Mouse (Mus musculus) adrenal gland, adult 18-20 months (tissue): ENCODE measurements around the gene Slc9a8. TPM values are rescaled to one million over a fixed set of nuclear protein-coding genes. Genes with fewer than 3 reads are reported as not detected.
"Not testable (repeated sequence)": the region's sequence is repeated elsewhere in the genome, so short reads cannot be mapped to it uniquely, and the experiment has no call there.

Experiments used
- DNase-seq, 2 experiments: peaks; one replicate each; pipeline ENCODE4 v3.0.0; 2021 to 2022; ENCODE audit warnings: low spot score in 2 of 2
- long read RNA-seq, 2 experiments: library from polyadenylated mRNA; stranded (forward); transcript quantifications; one replicate each; pipeline ENCODE4 v2.0.0; 2021
- total RNA-seq, 2 experiments: library from RNA; stranded (reverse); gene quantifications; 1 replicate in 1 of 2; 2 replicates in 1 of 2; pipeline ENCODE4 v1.2.3; 2021

Gene Slc9a8
- 10 to 100 TPM; 32.6 to 33.1 TPM for total RNA-seq
- long read RNA-seq, experiment 1, full-length matches to known transcripts = 3 of 16 reads
- long read RNA-seq, experiment 1, partial matches to known transcripts = 11 of 16 reads
- long read RNA-seq, experiment 1, other reads (novel, unspliced or antisense) = 2 of 16 reads
- long read RNA-seq, experiment 2, full-length matches to known transcripts = 3 of 30 reads
- long read RNA-seq, experiment 2, partial matches to known transcripts = 24 of 30 reads
- long read RNA-seq, experiment 2, other reads (novel, unspliced or antisense) = 3 of 30 reads

DNA sequence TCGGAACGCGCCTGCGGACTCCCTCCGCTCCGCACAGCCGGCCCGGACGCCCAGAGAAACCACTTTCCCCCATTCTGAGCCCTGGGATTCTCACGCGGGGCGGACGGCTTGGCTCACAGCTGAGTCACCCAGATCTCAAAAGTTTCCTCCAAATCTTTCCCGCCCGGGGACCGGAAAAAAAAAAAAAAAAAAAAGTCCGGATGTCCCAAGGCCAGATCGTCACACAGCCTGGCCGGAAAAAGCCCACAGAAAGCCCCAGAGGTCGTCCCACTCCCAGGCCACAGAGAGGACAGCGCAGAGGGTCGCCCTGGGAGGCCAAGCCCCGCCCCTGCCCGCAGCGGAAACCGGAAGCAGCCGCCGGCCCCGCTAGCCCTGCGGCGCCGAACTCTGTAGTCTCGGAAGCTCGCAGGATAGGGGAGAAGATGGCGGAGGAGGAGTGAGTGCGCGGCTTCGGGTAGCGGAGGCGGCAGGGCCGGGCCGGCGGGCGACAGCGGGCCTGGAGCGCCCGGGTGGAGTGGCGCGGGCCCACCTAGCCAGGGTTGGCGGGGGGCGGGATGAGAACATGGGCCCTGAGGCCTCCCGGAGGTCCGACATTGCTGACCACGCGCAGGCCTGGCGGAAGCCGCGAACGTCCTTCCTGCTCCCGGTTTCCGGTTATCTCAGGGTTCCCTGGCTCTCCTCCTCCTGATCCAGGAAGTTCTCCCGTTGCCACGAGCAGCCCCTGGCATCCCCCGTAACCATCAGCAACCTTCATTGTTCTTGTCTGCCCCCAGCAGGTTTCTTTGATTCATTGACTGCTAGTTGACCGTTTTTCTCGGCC, at the start of gene Slc9a8:
Slc9a8 (plus strand) TSS at position 383 of the 820 bp plus-strand sequence.
- peak; percentile 94 to 95 for DNase-seq

DNA sequence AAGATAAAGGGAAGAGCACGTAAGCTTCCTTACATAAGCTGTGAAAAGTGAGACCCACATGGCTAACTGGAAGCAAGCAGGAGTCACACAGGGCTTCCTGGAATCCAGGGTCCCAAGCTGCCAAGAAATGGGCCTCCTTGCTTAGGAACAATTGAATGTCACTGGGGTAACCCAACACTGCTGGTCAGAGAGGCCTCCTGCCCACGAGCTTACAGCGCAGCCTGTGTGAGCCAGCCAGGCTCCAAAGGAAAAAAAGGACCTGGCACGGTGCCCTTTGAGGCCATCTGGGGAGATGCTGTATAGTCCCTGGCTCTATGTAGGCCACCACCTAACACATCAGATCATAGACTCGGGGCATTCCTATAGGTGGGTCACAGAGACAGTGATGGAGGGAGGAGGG, 48.2 kb upstream of the Slc9a8 start:
- no peak for DNase-seq

DNA sequence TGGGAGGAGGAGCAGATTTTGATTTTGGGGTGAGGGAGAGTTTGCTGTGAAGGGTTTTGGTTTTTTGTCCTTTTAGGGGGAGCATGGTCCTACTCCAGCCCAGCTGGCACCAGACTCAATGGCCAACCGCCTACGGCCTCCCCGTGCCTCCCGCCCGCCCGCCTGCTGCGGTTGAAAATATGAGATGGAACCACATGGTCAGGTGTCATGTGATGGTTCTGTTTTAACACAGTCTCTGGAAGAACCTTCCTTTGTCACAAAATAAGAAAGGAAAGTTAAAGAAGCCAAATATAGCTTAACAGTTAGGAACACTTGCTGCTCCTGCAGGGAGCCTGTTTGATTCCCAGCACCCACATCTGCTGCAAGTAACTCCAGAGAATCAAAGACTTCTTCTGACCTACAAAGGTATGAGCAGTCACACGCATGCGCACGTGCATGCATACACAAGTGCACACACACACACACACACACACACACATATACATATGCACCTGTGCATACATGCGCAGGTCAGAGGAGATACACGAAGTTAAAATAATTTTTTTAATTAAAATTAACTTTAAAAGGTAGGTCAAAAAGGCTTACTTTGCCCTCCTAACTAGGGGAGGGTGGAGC, 47.2 kb upstream of the Slc9a8 start:
- no peak for DNase-seq

DNA sequence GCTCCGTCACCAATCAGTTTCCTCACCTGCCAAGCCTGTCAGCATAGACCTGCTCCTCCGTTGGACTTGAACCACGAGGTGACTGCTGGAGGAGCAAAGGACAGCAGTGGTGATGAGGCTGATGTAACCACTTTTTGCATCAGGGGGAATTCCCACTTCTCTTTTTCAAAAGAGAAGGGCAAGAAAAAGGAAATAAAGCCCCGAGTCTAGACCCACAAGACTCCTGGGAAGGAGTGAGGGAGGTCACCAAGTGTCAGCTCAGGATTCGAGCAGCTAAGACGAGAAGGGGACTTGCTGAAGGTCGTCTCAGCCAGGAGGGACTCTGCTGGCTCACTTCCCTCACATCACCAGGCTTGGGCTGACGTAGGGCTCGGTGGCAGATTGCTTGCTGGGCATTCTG, 46.4 kb upstream of the Slc9a8 start:
- no peak for DNase-seq

DNA sequence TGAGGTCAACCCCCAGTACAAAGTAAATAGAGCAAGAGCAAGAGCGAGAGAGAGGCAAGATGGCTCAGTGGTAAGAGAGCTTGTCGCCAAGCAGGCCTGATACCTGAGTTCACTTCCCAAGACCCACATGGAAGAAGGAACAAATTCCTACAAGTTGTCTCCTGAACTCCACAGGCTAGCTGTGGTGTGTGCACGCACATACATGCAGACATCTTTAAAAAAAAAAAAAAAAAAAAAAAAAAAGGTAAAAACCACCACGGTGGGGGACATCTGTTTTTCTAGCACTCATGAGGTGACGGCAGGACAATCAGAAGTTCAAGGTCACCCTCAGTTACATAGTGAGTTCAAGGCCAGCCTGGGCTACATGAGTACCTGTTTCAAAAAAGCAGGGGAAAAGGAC, 45.8 kb upstream of the Slc9a8 start:
- no peak for DNase-seq

DNA sequence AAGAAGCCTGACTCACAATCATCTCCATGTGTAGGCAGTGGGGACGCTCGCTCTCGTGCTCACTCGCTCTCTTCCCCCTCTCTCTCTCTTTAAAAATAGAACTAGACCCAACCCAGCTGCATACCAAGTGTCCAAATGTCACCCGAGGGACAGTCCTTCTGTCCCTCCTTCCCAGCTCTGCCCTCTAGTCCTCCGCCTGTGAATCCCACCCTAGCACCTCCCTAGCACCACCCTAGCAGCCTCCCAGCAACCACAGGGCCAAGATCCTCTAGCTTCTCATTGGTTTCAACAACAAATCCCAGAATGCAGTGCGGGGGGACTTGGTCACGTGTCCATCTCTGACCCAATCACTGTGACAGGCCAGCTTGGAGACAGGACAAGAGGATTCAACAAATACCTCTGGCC, 45.4 kb upstream of the Slc9a8 start:
- DNase-seq = no peak

DNA sequence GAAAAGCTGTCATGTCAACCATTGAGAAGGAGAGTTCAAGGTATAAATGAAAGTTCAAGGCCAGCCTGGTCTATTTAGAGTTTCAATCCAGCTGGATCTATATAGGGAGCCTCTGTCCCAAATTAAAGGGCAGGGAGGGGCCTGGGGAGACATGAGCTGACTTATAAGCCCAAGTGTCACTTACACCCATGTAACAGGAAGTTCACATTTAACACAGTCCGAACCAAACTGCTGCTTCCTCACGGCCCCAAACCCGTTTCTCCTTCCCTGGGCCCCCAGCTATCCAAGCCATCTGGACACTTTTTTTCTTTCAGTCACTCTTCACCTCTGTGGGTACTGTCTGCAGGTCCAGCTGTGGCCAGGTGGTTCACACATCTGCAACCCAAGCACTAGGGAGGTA, 43.8 kb upstream of the Slc9a8 start:
- no peak for DNase-seq

DNA sequence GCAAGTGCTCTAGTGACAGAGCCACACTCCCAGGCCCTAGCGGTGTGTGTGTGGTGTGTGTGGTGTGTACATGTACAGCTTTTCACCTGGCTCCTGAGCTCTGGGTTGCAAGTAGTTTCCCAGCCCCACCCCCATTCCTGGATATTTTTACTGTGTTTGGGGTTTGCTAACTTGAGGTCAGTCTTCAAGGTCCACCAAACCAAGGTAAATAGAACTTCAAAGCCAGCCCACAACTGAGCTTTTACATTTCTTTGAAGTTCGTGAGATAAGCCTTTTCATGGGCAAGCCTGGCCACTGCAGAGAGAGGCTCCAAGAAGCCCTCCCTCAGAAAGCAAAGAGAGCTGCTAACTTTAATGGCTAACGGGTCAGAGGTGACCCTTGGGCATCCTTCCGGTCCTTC, 42.5 kb upstream of the Slc9a8 start:
- DNase-seq = no peak

DNA sequence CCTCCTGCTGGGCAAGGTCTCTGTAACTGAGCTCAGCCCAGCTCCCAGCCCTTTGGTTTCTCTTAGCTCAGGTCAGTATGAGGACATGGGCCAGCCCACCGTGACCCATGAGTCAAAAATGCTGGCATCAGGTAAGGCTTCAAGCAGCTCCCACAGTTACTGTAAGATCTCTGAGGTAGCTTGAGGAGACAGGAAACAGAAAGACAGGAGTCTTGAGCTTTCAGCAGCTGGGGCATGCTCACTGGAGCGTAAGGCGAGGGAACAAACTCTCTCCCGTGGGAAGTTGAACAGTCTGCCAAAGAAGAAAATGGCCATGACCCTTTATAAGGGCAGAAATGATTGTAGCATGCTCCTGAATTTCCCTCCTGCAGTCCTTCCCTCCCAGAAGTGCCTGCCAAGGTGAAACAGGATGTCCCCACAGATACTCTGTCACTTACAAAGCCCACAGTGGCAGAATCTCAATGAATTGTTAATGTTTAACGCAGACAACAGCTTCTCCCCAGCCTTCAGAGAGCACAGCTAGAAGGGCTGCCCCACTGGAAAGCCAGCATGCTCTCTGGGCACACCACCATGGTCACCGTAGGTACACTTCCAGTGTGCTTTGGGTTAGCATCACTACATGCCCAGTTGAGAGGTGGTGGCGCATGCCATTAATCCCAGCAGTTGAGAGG, 40.8 kb upstream of the Slc9a8 start:
- no peak for DNase-seq

DNA sequence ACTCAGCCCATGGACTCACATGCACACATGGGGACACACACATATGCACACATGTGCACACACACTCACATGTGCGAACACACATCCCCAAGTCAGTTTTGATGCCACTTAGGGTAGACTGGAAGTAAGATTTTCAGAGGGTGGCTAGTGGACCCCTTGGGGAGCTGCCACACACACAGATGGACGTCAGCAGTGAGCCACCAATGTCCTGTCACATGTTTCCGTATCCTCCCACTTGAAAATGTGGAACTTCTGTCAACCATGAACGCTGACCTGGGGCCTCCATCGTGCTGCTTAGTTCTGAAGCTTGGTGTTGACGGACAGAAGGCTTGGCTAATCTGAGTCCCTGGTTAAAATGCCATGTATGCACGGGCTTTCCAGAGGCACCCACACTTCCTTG, 39.9 kb upstream of the Slc9a8 start:
- no peak for DNase-seq

DNA sequence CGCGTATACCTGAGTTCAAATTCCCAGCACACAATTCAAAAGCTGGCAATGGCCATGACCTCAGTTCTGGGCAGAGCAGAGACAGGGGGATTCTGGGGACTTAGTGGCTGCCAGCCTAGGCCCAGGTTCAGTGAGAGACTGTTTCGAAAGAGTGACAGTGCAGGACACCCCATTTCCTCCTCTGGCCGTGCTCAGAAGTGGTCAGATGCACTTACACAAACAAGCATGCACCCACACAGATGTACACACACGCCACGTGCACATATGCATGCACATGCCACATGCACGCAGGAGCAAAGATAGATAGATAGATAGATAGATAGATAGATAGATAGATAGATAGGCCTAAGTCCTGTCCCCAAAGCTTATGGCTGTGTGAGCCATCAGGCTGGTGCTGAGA, 39.1 kb upstream of the Slc9a8 start:
- DNase-seq = no peak

DNA sequence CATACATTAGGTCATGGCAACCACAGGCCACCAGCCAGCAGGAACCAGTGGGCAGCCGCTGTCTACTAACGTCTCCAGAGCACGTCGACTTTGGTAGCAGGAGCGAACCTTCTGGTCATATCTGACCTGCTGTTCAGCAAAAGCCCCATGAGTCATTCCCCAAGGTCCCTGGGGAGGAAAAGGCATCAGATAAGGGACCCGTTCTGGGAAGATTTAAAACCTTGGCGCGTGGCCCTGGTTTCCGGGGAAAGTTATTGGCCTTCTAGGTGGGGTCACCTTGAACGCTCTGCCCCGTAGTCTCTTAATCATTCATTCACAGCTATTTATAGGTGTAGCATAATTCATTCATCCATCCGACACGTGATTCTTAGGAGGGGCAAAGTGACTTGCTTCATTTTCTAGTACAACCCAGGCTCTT, 37.8 kb upstream of the Slc9a8 start:
- peak; percentile 81 to 89 for DNase-seq

DNA sequence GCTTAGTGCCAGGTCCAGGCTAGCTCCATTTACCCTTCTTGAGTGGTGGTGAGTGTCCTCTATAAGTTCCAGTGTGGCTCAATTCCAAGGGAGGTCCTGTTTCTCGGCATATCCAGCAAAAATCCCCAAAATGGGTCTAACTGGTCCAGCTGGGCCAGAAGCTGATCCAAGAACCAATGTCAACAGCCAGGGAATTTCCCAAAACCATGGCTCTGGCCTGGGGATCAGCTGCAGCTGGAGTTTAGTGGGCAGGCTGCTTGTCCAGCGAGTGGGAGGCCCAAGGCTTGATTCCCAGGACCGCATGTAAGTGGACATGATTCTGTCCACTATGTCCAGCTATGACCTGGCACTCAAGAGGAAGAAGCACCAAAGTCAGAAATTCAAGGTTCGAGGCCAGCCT, 35.1 kb upstream of the Slc9a8 start:
- DNase-seq = no peak

DNA sequence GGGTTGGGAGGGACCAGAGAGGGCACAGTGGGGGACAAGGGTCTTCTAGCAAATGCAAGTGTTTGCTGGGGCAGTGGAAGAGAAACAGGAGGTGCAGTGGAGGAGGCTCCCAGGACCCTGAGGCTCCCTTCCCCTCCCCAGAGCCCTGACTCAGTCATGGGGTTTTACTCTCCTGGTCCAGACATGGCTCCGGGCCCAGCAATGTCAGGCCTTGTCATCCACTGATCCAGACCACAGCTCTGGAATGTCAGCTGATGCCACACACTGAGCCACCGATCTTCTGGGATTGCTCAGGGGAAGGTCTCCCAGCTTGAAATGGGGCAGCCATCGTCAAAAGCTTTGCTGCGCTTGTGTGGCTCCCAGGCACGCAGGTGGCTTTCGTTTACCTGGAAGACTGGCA, 34.5 kb upstream of the Slc9a8 start:
- DNase-seq = no peak

DNA sequence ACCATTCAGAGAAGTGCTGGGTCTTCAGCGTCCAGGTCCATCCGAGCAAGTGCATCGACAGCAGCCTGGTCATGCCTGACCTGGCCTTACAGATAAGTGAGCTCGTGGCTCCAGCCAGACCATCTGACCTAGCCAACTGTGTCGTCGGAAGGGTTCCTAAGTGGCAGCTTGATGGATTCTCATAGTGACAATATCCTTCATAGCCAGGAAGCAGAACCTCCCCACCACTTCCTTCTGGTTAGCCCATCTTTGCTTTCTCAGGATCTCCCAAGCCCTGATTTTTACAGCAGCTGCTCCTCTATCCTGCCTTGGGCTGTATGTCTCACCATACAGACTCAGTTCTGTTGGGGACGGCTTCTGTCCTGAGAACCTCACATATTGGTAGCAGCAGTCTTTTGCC, 27.1 kb upstream of the Slc9a8 start:
- no peak for DNase-seq

DNA sequence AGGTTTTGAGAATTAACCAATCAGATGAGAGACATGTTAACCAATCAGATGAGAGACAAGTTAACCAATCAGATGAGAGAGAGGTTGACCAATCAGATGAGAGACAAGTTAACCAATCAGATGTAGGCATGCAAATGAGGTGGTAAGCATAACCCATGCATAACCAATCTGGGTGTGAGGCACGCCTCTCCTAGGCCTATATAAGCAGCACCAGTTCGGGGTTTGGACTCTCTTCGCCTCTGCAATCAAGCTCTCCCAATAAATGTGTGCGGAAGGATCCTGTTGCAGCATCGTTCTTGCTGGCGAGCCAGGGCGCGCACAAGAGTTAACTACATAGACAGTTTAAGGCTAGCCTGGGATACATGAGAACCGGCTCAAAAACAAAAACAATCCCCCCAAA, 25.1 kb upstream of the Slc9a8 start:
- DNase-seq = not testable (repeated sequence)

DNA sequence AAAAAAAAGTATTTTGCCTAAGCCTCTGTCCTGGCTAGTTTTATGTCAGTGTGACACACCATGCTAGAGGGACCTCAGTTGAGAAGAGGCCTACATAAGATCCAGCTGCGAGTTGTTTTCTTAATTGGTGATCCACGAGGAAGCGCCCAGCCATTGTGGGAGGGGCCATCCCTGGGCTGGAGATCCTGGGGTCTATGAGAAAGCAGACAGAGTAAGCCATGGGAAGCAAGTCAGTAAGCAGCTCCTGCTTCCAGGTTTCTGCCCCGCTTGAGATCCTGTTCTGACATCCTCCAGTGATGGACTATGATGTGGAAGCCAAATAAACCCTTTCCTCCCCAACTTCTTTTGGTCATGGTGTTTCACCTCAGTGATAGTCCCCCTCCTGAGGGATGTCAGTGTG, 22.5 kb upstream of the Slc9a8 start:
- no peak for DNase-seq

DNA sequence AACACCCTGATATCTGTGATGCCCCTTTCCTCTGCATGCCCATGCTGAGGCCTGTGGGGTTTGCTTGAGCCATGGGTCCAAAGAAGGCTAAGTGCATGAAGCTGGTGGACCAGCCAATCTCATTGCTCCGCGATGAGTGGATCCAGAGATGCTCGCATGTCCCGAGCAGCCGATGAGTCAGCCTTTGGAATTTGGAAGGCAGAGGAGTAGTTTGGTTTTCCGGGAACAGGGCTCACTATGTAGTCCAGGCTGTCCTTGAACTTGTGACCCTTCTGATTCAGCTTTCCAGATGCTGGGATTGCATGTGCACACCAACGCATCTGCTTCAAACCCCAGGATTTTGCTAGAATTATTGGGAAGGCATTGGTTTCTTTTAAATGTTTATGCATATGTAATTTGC, 21.9 kb upstream of the Slc9a8 start:
- peak in 1 of 2 experiments; percentile 41 for DNase-seq

DNA sequence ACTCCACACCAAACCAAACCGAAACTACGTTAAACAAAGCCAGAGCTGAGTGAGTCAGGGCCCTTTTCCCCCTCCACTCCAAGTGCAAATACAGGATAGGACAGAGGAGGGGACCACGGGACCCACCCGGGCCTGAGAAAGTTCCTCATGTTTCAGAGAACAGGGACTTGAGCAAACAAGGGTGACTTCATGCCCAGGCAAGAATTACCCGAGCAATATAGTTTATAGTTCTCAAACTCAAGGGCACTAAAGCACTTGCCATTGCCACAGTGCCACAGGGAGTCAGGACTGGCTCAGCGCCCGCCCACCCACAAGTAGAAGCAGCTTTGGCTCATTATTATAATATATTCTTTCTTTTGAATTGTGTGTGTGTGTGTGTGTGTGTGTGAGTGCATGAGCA, 18.4 kb upstream of the Slc9a8 start:
- DNase-seq = peak in 1 of 2 experiments; percentile 41

DNA sequence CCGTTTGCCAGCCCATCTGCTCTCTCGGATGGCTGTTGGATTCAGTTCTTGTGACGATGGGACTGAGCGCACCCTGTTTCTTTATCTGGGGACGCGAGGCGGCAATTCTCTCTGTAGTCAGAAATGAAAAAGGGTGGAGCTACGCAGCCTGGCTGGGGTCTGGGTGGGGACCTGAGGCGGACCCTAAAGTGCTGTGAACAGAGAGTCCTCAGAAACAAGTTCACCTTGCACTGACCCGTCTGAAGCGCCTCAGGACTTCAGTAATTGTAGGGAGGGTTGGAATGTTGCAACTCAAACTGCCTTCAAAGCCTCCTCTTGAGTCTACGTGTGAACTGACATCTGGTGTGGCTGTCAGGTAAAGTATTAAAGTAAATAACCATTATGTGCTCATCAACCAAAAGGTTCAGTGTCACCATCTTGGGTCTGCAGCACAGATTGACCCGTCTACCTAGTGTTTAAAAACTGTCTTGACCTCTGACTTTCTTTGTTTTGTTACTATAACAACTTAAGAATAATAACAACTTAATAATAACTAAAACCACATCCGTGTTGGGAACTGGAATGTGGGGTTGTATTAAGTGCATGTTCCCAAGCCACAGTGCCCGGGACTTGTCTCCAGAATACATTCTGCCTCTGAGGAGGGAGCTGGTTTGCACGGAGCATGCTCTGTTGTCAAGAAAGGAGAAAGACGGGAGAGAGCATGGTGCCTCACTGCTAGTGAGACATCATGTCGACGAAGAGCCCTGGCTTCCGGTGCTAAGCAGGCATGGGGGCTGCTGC, 16.2 kb upstream of the Slc9a8 start:
- no peak for DNase-seq
